Mouse (Mus musculus) liver, postnatal 0 days (tissue): Measurements from ENCODE around the gene Hnrnpul2.

Experiments
- CTCF ChIP-seq: sonication (generic); IDR thresholded peaks from 2 replicates; pipeline ENCODE4 v1.5.1; 2016; ENCODE audit warnings: antibody characterized with exemption, low read depth
- EP300 ChIP-seq: IDR thresholded peaks from 2 replicates; pipeline ENCODE4 v1.6.1; 2016; ENCODE audit warnings: antibody characterized with exemption, low read depth, mild to moderate bottlenecking

- TF ChIP-seq CTCF (no peak), EP300 (no peak)
Measured at GRCm38 (mm10) chr19:8788521-8788920, 31.3 kb upstream of the Hnrnpul2 start.
